Mouse (Mus musculus): Measurements from ENCODE around the gene Gm20388. TPM values are rescaled to one million over a fixed set of nuclear protein-coding genes. Genes with fewer than 3 reads are reported as not detected.

Gene Gm20388
- polyA plus RNA-seq, 1 experiment = 10.6 TPM

GRCm38 (mm10) chr8:122291549-122291948 is 2380.9 kb downstream of the Gm20388 start:
- Histone ChIP-seq H3K4me3 (replicated peaks; ENCODE audit: control insufficient read depth, low read depth, low read length) (no peak overlapping the region), H3K4me1 (ENCODE audit: control insufficient read depth, insufficient read depth, low read length) (peaks cover 4% of the 10 kb centered on the region; the same call in 1 of the 2 replicates), H3K27ac (ENCODE audit: control insufficient read depth, insufficient read depth, low read depth, low read length, poor library complexity) (no peak overlapping the region; the same call in 1 of the 2 replicates)
- TF ChIP-seq CTCF (IDR thresholded peaks at IDR 0.05; ENCODE audit: control insufficient read depth, insufficient read depth, low read length) = no peak
- no peak for TF ChIP-seq POLR2A (IDR thresholded peaks at IDR 0.05; ENCODE audit: borderline replicate concordance, control insufficient read depth, low read depth, low read length)
- WGBS = 73% methylated on average over 10 of the region's 10 CpGs

DNA sequence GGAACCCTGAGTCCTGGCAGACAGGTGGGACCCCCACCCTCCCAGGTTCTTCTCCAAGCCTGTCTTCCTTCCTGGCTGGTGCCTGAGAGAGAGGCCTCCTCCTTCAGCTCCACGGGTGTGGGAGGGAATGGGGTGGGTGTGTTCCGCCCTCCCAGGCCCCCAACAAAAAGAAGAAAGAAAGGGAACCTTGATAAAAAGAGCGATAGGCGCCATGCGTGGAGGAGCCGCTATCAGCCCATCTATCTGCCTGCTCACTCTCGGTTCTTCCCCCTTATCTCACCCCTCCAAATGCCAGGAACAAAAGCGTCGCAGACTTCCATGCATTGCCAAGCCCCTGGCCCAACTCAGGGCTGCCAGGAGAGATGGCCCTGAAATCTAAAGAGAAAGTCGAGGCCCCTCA is 2382.8 kb downstream of the Gm20388 start:
- Histone ChIP-seq H3K27ac (ENCODE audit: control insufficient read depth, insufficient read depth, low read depth, low read length, poor library complexity) (peak overlapping the region; percentile 49), H3K4me1 (ENCODE audit: control insufficient read depth, insufficient read depth, low read length) (peaks cover 3% of the 10 kb centered on the region; the same call in 1 of the 2 replicates), H3K4me3 (replicated peaks; ENCODE audit: control insufficient read depth, low read depth, low read length) (no peak overlapping the region)
- no peak for TF ChIP-seq POLR2A (IDR thresholded peaks at IDR 0.05; ENCODE audit: borderline replicate concordance, control insufficient read depth, low read depth, low read length)
- TF ChIP-seq CTCF (IDR thresholded peaks at IDR 0.05; ENCODE audit: control insufficient read depth, insufficient read depth, low read length) = no peak
- WGBS = 28% methylated on average over 10 of the region's 10 CpGs

DNA sequence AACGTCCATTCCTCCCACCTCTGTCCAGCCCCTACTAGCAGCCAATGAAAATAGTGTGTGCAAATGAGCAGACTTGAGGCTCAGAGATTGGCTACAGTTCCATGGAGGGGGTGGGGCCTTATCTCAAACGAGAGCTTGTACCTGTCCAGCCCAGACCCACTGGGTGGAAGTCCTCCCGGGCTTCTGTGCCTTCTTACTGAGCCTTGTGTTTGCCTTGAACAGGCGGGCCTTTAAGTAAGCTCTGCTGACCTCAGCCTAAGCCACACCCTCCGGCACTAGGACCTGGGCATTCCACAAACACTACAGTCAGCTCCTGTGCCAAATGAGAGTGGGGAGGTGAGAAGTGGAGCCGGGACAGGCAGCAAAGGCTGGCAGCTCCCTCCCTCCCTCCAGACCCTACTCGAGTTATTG is 2383.6 kb downstream of the Gm20388 start:
- Histone ChIP-seq H3K4me3 (replicated peaks; ENCODE audit: control insufficient read depth, low read depth, low read length) (no peak overlapping the region), H3K4me1 (ENCODE audit: control insufficient read depth, insufficient read depth, low read length) (peaks cover 5% of the 10 kb centered on the region), H3K27ac (ENCODE audit: control insufficient read depth, insufficient read depth, low read depth, low read length, poor library complexity) (peak overlapping the region; percentile 4)
- WGBS = 24% methylated on average over 7 of the region's 7 CpGs
- TF ChIP-seq CTCF (IDR thresholded peaks at IDR 0.05; ENCODE audit: control insufficient read depth, insufficient read depth, low read length) (no peak), POLR2A (IDR thresholded peaks at IDR 0.05; ENCODE audit: borderline replicate concordance, control insufficient read depth, low read depth, low read length) (no peak)

DNA sequence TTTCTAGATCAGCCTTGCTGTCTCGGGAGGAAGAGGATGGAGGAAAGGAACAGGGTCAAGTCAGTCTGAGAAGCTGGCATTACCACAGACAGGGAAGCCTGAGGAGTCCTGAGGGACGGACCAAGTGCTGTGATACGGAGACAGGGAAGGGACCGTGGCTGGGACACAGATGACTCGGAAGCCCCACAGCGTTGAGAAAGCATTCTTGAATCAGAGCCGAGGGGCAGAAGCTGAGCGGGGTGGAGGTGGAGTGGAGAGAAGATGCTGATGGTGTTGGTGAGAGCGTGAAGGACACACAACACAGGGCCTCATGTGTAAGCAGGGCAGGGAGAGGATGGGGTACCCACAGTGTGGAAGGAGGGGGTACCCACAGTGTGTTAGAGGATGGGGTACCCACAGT is 2384.7 kb downstream of the Gm20388 start:
- 78% methylated on average over 9 of the region's 9 CpGs for WGBS
- H3K4me3 ChIP-seq (replicated peaks; ENCODE audit: control insufficient read depth, low read depth, low read length) = no peak overlapping the region
- peaks cover 6% of the 10 kb centered on the region for H3K4me1 ChIP-seq (ENCODE audit: control insufficient read depth, insufficient read depth, low read length)
- TF ChIP-seq CTCF (IDR thresholded peaks at IDR 0.05; ENCODE audit: control insufficient read depth, insufficient read depth, low read length) = no peak
- no peak for TF ChIP-seq POLR2A (IDR thresholded peaks at IDR 0.05; ENCODE audit: borderline replicate concordance, control insufficient read depth, low read depth, low read length)
- no peak overlapping the region for H3K27ac ChIP-seq (ENCODE audit: control insufficient read depth, insufficient read depth, low read depth, low read length, poor library complexity)

DNA sequence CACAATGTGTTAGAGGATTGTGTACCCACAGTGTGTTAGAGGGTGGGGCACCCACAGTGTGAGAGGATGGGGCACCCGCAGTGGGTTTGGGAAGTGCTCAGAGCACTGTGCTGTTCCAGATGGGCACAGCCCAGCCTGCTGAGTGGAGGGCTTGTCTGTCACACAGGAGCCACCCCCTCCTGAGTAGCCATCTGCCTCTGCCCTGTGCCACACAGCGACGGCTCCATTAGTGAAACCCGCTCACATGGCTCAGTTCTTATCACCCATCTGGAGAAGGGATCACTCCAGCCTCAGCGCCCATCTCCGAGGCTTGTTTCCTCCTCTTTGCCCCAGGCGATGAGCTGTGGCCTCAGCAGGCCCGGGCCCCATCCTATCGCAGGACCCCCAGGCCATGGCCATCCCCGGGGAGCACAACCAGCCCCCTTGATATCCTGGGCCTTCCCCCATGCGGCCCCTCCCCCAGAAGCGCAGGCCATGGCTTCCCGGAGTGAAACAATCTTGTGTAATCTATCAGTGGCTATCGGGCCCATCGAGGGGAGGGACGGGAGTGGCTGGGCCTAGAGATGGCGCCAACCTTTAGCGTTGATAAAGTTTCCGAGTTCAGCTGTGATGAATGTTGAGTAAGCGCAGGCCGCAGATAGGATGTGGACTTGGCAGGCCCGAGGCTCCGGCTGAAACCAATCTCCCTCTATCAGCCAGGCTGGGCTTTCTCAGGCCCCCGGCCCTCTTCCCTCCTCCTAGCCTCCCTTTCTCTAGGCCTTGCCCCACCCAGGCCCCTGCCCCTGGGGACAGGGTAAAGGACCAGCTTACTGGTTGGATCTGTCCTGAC is 2385.7 kb downstream of the Gm20388 start:
- peak overlapping the region; percentile 24 for H3K27ac ChIP-seq (ENCODE audit: control insufficient read depth, insufficient read depth, low read depth, low read length, poor library complexity)
- H3K4me3 ChIP-seq (replicated peaks; ENCODE audit: control insufficient read depth, low read depth, low read length) = no peak overlapping the region
- peaks cover 6% of the 10 kb centered on the region for H3K4me1 ChIP-seq (ENCODE audit: control insufficient read depth, insufficient read depth, low read length)
- TF ChIP-seq POLR2A (IDR thresholded peaks at IDR 0.05; ENCODE audit: borderline replicate concordance, control insufficient read depth, low read depth, low read length) (no peak), CTCF (IDR thresholded peaks at IDR 0.05; ENCODE audit: control insufficient read depth, insufficient read depth, low read length) (no peak)
- 43% methylated on average over 24 of the region's 24 CpGs for WGBS

GRCm38 (mm10) chr8:122299581-122300254 is 2389.1 kb downstream of the Gm20388 start:
- Histone ChIP-seq H3K27ac (ENCODE audit: control insufficient read depth, insufficient read depth, low read depth, low read length, poor library complexity) (peak overlapping the region; percentile 10; the same call in 1 of the 2 replicates), H3K4me3 (replicated peaks; ENCODE audit: control insufficient read depth, low read depth, low read length) (no peak overlapping the region), H3K4me1 (ENCODE audit: control insufficient read depth, insufficient read depth, low read length) (peaks cover 8% of the 10 kb centered on the region)
- no peak for TF ChIP-seq POLR2A (IDR thresholded peaks at IDR 0.05; ENCODE audit: borderline replicate concordance, control insufficient read depth, low read depth, low read length)
- TF ChIP-seq CTCF (IDR thresholded peaks at IDR 0.05; ENCODE audit: control insufficient read depth, insufficient read depth, low read length) = no peak
- 54% methylated on average over 16 of the region's 16 CpGs for WGBS

DNA sequence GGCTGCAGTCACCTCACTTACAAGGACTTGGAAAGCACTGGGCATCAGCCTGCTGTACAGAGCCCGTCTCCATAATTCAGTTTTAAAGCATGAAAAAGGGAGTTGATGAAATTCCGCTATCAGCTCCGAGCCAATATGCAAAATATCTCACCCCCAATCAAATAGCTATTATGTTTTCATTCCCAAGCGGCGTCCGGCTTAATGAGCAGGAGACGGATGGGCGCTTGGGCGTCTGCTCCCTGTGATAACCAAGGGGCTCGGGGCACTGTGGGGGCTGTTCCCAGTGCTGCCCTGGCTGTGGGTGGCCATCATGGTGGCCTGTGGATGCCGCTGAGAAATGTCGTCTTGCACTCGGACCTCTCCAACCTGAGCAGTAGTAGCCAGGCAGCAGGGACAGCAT is 2390.4 kb downstream of the Gm20388 start:
- 91% methylated on average over 13 of the region's 13 CpGs for WGBS
- peaks cover 8% of the 10 kb centered on the region for H3K4me1 ChIP-seq (ENCODE audit: control insufficient read depth, insufficient read depth, low read length)
- TF ChIP-seq POLR2A (IDR thresholded peaks at IDR 0.05; ENCODE audit: borderline replicate concordance, control insufficient read depth, low read depth, low read length) = no peak
- no peak for TF ChIP-seq CTCF (IDR thresholded peaks at IDR 0.05; ENCODE audit: control insufficient read depth, insufficient read depth, low read length)
- H3K27ac ChIP-seq (ENCODE audit: control insufficient read depth, insufficient read depth, low read depth, low read length, poor library complexity) = no peak overlapping the region; the same call in 1 of the 2 replicates
- H3K4me3 ChIP-seq (replicated peaks; ENCODE audit: control insufficient read depth, low read depth, low read length) = no peak overlapping the region

DNA sequence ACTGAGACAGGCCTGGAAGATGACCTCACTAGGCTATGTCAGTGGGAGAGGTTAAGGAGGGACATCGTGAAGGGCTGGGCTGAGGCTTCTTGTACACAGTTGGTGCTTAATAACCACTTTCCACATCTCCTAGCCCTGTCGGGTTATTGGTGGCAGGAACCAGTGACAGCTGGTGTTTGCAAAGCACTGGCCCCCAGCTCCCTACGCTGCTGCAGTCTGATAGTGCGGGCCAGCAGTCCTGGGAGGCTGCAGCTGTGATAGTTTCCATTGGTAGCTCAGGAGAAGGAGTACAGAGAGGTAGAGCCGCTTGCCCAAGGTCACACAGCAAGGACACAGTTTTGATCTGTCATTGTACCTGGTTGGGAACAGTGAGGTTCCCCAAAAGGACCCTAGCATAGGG is 2391.2 kb downstream of the Gm20388 start:
- peaks cover 8% of the 10 kb centered on the region for H3K4me1 ChIP-seq (ENCODE audit: control insufficient read depth, insufficient read depth, low read length)
- no peak overlapping the region for H3K4me3 ChIP-seq (replicated peaks; ENCODE audit: control insufficient read depth, low read depth, low read length)
- H3K27ac ChIP-seq (ENCODE audit: control insufficient read depth, insufficient read depth, low read depth, low read length, poor library complexity) = no peak overlapping the region
- TF ChIP-seq CTCF (IDR thresholded peaks at IDR 0.05; ENCODE audit: control insufficient read depth, insufficient read depth, low read length) (no peak), POLR2A (IDR thresholded peaks at IDR 0.05; ENCODE audit: borderline replicate concordance, control insufficient read depth, low read depth, low read length) (no peak)
- 62% methylated on average over 5 of the region's 5 CpGs for WGBS

Data from bone marrow, adult 2 months (tissue).